Mouse (Mus musculus): Measurements from ENCODE around the gene Map4k5.

GRCm38 (mm10) chr12:69785471-69785870 is 107.5 kb downstream of the Map4k5 start:
- TF ChIP-seq CTCF (IDR thresholded peaks at IDR 0.05; ENCODE audit: low read depth, low read length) (no peak), EP300 (IDR thresholded peaks at IDR 0.05; ENCODE audit: insufficient read depth, low read depth, low read length) (no peak)

All from ES-Bruce4 (cell line).